Mouse (Mus musculus): ENCODE measurements around the gene 1810055G02Rik. TPM values are rescaled to one million over a fixed set of nuclear protein-coding genes. Genes with fewer than 3 reads are reported as not detected.

The 1810055G02Rik gene
- polyA plus RNA-seq, 1 experiment from 2014 or later: 15.9 TPM

- no peaks in the 10 kb centered on the region for H3K27me3 ChIP-seq
- 0 out of 2 replicates have a peak overlapping the region, but pooled peaks have one; percentile 6 for H3K4me3 ChIP-seq
- H3K9me3 ChIP-seq (replicated peaks): no peaks in the 10 kb centered on the region
- no peaks in the 10 kb centered on the region for H3K36me3 ChIP-seq
- WGBS: 20% methylated on average over 13 of the region's 13 CpGs
- H3K4me2 ChIP-seq: peak overlapping the region; percentile 44
- H3K9ac ChIP-seq: no peak overlapping the region
- ATAC-seq (replicated peaks; ENCODE audit: insufficient number of reproducible peaks, insufficient read depth, low FRiP score, low read depth): peak; percentile 76
- peaks cover 51% of the 10 kb centered on the region for H3K4me1 ChIP-seq (replicated peaks)
- peak overlapping the region; percentile 82 for H3K27ac ChIP-seq
Measured at GRCm38 (mm10) chr19:3681310-3681934, 26.7 kb upstream of the 1810055G02Rik start.

GRCm38 (mm10) chr19:3684414-3684813, 23.7 kb upstream of the 1810055G02Rik start:
- WGBS: 43% methylated on average over 1 of the region's 1 CpGs
- no peak for ATAC-seq (replicated peaks; ENCODE audit: insufficient number of reproducible peaks, insufficient read depth, low FRiP score, low read depth)
- peak overlapping the region; percentile 92; the same call in 1 of the 2 replicates for H3K4me3 ChIP-seq
- H3K9ac ChIP-seq: peak overlapping the region; percentile 93
- H3K4me2 ChIP-seq: peak overlapping the region; percentile 96
- H3K9me3 ChIP-seq (replicated peaks): no peaks in the 10 kb centered on the region
- peaks cover 64% of the 10 kb centered on the region for H3K4me1 ChIP-seq (replicated peaks)
- no peaks in the 10 kb centered on the region for H3K36me3 ChIP-seq
- H3K27me3 ChIP-seq: no peaks in the 10 kb centered on the region
- peak overlapping the region; percentile 85; the same call in 1 of the 2 replicates for H3K27ac ChIP-seq

- H3K4me3 ChIP-seq: peak overlapping the region; percentile 92
- no peaks in the 10 kb centered on the region for H3K36me3 ChIP-seq
- peak overlapping the region; percentile 85 for H3K27ac ChIP-seq
- no peaks in the 10 kb centered on the region for H3K9me3 ChIP-seq (replicated peaks)
- peak overlapping the region; percentile 96 for H3K4me2 ChIP-seq
- peaks cover 64% of the 10 kb centered on the region for H3K4me1 ChIP-seq (replicated peaks)
- H3K27me3 ChIP-seq: no peaks in the 10 kb centered on the region
- 29% methylated on average over 11 of the region's 11 CpGs for WGBS
- ATAC-seq (replicated peaks; ENCODE audit: insufficient number of reproducible peaks, insufficient read depth, low FRiP score, low read depth): no peak
- H3K9ac ChIP-seq: peak overlapping the region; percentile 93
Measured at GRCm38 (mm10) chr19:3684957-3685580, 23.0 kb upstream of the 1810055G02Rik start.

GRCm38 (mm10) chr19:3685611-3686214, 22.4 kb upstream of the 1810055G02Rik start:
- H3K9me3 ChIP-seq (replicated peaks): no peaks in the 10 kb centered on the region
- ATAC-seq (replicated peaks; ENCODE audit: insufficient number of reproducible peaks, insufficient read depth, low FRiP score, low read depth): peak; percentile 28
- H3K4me1 ChIP-seq (replicated peaks): peaks cover 57% of the 10 kb centered on the region
- peak overlapping the region; percentile 93 for H3K9ac ChIP-seq
- no peaks in the 10 kb centered on the region for H3K36me3 ChIP-seq
- no peaks in the 10 kb centered on the region for H3K27me3 ChIP-seq
- peak overlapping the region; percentile 85 for H3K27ac ChIP-seq
- peak overlapping the region; percentile 92 for H3K4me3 ChIP-seq
- 3% methylated on average over 45 of the region's 45 CpGs for WGBS
- H3K4me2 ChIP-seq: peak overlapping the region; percentile 96

- H3K27ac ChIP-seq: peak within 1 kb of the TSS; percentile 85
- H3K27me3 ChIP-seq: no peaks in the 10 kb centered on the region
- peak within 1 kb of the TSS; percentile 93 for H3K9ac ChIP-seq
- peaks cover 51% of the 10 kb centered on the region for H3K4me1 ChIP-seq (replicated peaks)
- peak; percentile 48 for ATAC-seq (replicated peaks; ENCODE audit: insufficient number of reproducible peaks, insufficient read depth, low FRiP score, low read depth)
- peak within 1 kb of the TSS; percentile 96 for H3K4me2 ChIP-seq
- H3K4me3 ChIP-seq: peak within 1 kb of the TSS; percentile 92
- H3K9me3 ChIP-seq (replicated peaks): no peaks in the 10 kb centered on the region
- under 1% methylated on average over 74 of the region's 83 CpGs for WGBS
- H3K36me3 ChIP-seq: no peaks in the 10 kb centered on the region
Measured at GRCm38 (mm10) chr19:3686215-3686894, 21.7 kb upstream of the 1810055G02Rik start, which contains the start of gene Lrp5. TSS of gene Lrp5 (minus strand) at chr19:3686564.

GRCm38 (mm10) chr19:3687676-3688171, 20.4 kb upstream of the 1810055G02Rik start:
- H3K4me2 ChIP-seq: no peak overlapping the region
- H3K27me3 ChIP-seq: no peaks in the 10 kb centered on the region
- H3K27ac ChIP-seq: peak overlapping the region; percentile 85
- no peaks in the 10 kb centered on the region for H3K9me3 ChIP-seq (replicated peaks)
- ATAC-seq (replicated peaks; ENCODE audit: insufficient number of reproducible peaks, insufficient read depth, low FRiP score, low read depth): 0 out of 2 replicates have a peak, but pooled peaks have one; percentile 19
- no peak overlapping the region for H3K9ac ChIP-seq
- H3K4me1 ChIP-seq (replicated peaks): peaks cover 38% of the 10 kb centered on the region
- no peaks in the 10 kb centered on the region for H3K36me3 ChIP-seq
- H3K4me3 ChIP-seq: no peak overlapping the region
- 40% methylated on average over 5 of the region's 5 CpGs for WGBS

- Histone ChIP-seq H3K4me3 (no peak overlapping the region), H3K9ac (no peak overlapping the region)
- 65% methylated on average over 5 of the region's 5 CpGs for WGBS
Measured at GRCm38 (mm10) chr19:3691337-3691736, 16.8 kb upstream of the 1810055G02Rik start.

GRCm38 (mm10) chr19:3692414-3693145, 15.5 kb upstream of the 1810055G02Rik start:
- Histone ChIP-seq H3K4me3 (no peak overlapping the region), H3K9ac (no peak overlapping the region), H3K27ac (no peak overlapping the region), H3K4me2 (no peak overlapping the region), H3K9me3 (replicated peaks) (no peaks in the 10 kb centered on the region), H3K4me1 (replicated peaks) (peaks cover 6% of the 10 kb centered on the region; the same call in 1 of the 2 replicates), H3K27me3 (no peaks in the 10 kb centered on the region), H3K36me3 (no peaks in the 10 kb centered on the region)
- WGBS: 31% methylated on average over 6 of the region's 6 CpGs
- no peak for ATAC-seq (replicated peaks; ENCODE audit: insufficient number of reproducible peaks, insufficient read depth, low FRiP score, low read depth)

More at GRCm38 (mm10) chr19:3691337-3691736, 16.8 kb upstream of the 1810055G02Rik start:
- Histone ChIP-seq H3K4me1 (replicated peaks) (peaks cover 14% of the 10 kb centered on the region), H3K27ac (no peak overlapping the region), H3K36me3 (no peaks in the 10 kb centered on the region), H3K27me3 (no peaks in the 10 kb centered on the region), H3K9me3 (replicated peaks) (no peaks in the 10 kb centered on the region), H3K4me2 (no peak overlapping the region)
- no peak for ATAC-seq (replicated peaks; ENCODE audit: insufficient number of reproducible peaks, insufficient read depth, low FRiP score, low read depth)

GRCm38 (mm10) chr19:3694476-3694875, 13.6 kb upstream of the 1810055G02Rik start:
- no peak overlapping the region for H3K9ac ChIP-seq
- H3K4me3 ChIP-seq: no peak overlapping the region
- 77% methylated on average over 2 of the region's 2 CpGs for WGBS
- H3K27me3 ChIP-seq: no peaks in the 10 kb centered on the region
- ATAC-seq (replicated peaks; ENCODE audit: insufficient number of reproducible peaks, insufficient read depth, low FRiP score, low read depth): no peak
- H3K4me1 ChIP-seq (replicated peaks): no peaks in the 10 kb centered on the region
- H3K4me2 ChIP-seq: no peak overlapping the region
- no peak overlapping the region for H3K27ac ChIP-seq
- H3K9me3 ChIP-seq (replicated peaks): no peaks in the 10 kb centered on the region
- H3K36me3 ChIP-seq: no peaks in the 10 kb centered on the region

- Histone ChIP-seq H3K9ac (no peak overlapping the region), H3K9me3 (replicated peaks) (no peaks in the 10 kb centered on the region), H3K36me3 (no peaks in the 10 kb centered on the region), H3K4me1 (replicated peaks) (no peaks in the 10 kb centered on the region), H3K4me2 (no peak overlapping the region), H3K27ac (no peak overlapping the region), H3K27me3 (no peaks in the 10 kb centered on the region), H3K4me3 (no peak overlapping the region)
- ATAC-seq (replicated peaks; ENCODE audit: insufficient number of reproducible peaks, insufficient read depth, low FRiP score, low read depth): no peak
- 82% methylated on average over 3 of the region's 3 CpGs for WGBS
Measured at GRCm38 (mm10) chr19:3695006-3695405, 13.1 kb upstream of the 1810055G02Rik start.

All from heart, embryonic 15.5 days (tissue).